Comparison of ENCODE assay signal across 9 mouse cellular contexts in the genomic region with DNA sequence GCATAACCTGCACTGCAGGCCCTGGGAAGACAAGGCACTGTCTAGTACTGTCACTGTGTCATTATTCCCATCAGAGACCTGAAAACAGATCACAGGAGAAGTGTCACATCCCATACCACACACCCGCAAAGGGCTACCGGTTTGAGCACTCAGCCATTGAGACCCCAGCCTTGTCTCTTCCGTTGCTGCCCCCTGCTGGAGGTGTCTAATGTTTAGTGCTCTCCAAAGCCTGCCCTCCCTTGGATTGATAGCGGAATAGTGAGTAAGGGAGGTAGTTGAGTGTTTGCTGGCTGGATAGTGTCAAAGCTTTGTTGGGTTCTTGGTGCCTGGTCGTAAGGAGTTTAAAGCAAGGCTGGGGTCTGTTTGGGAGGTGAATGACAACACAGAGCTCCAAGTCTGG.
A peak's percentile ranks its signal among the peaks of the same experiment; 100 is the strongest.
DNase-seq lines count a peak whose midpoint lies in the region; ATAC-seq and TF ChIP-seq lines count a peak whose summit lies in the region.
"Had no signal": no experiment of that assay in that cellular context is flagged by ENCODE, and none has a peak within 500 bp of the region (broad histone marks: within the 10 kb centered on the region; RNA-seq: fewer than 3 reads in every experiment).

No protein-coding gene starts in this region.

- no peaks in the 10 kb centered on the region for H3K9me3 ChIP-seq in heart, embryonic 12.5 days (replicated peaks)
- no peaks in the 10 kb centered on the region for H3K9me3 ChIP-seq in lung, postnatal 0 days (ENCODE audit: low read length)
- H3K9me3 ChIP-seq: limb, embryonic 12.5 days had no signal

- no peak for ATAC-seq in heart, embryonic 12.5 days (ENCODE audit: insufficient number of reproducible peaks, low FRiP score)
- no peak for ATAC-seq in lung, postnatal 0 days
- ATAC-seq in erythroid progenitor cell, adult 5-6 weeks (replicated peaks; ENCODE audit: low FRiP score, poor library complexity, severe bottlenecking) = no peak

- no peak for DNase-seq in heart, postnatal 25 days (ENCODE audit: low spot score)
- DNase-seq in B cell, adult 2 months = peak; percentile 52 to 55
- DNase-seq in ZHBTc4 (ENCODE audit: low read depth, low spot score) = peak; percentile 66
- peak; percentile 60 for DNase-seq in kidney, adult 9 months
- peak; percentile 39 for DNase-seq in lung, postnatal 0 days (ENCODE audit: low spot score)
- DNase-seq in cerebellum, adult 11-12 months = no peak

- TF ChIP-seq EP300 in lung, postnatal 0 days (IDR thresholded peaks at IDR 0.05) = no peak

- H3K27ac ChIP-seq in heart, embryonic 12.5 days (ENCODE audit: poor library complexity, severe bottlenecking) = peak overlapping the region; percentile 4; the same call in 1 of the 2 replicates
- H3K27ac ChIP-seq in lung, postnatal 0 days (ENCODE audit: low read length) = peak overlapping the region; percentile 78

- H3K4me1 ChIP-seq in heart, embryonic 12.5 days (replicated peaks) = peaks cover 45% of the 10 kb centered on the region
- H3K4me1 ChIP-seq in lung, postnatal 0 days (ENCODE audit: insufficient read depth, low read depth, low read length) = peaks cover 11% of the 10 kb centered on the region; the same call in 1 of the 2 replicates

- intact Hi-C loops in heart, postnatal 25 days (cut with DNase I) = no loop called here

- no peaks in the 10 kb centered on the region for H3K36me3 ChIP-seq in heart, embryonic 12.5 days
- no peaks in the 10 kb centered on the region for H3K36me3 ChIP-seq in lung, postnatal 0 days (ENCODE audit: insufficient read depth, low read length)
- H3K36me3 ChIP-seq: limb, embryonic 12.5 days had no signal

- no peaks in the 10 kb centered on the region for H3K27me3 ChIP-seq in heart, embryonic 12.5 days (replicated peaks)
- no peaks in the 10 kb centered on the region for H3K27me3 ChIP-seq in lung, postnatal 0 days (replicated peaks; ENCODE audit: insufficient read depth, low read length)

- WGBS in heart, embryonic 12.5 days = 47% methylated on average over 5 of the region's 5 CpGs
- 44% methylated on average over 5 of the region's 5 CpGs for WGBS in lung, postnatal 0 days

- no peak overlapping the region for H3K4me2 ChIP-seq in heart, embryonic 12.5 days
- H3K4me2 ChIP-seq in lung, postnatal 0 days (replicated peaks; ENCODE audit: low read depth, low read length) = no peak overlapping the region
- H3K4me2 ChIP-seq: limb, embryonic 12.5 days had no signal

- peak; percentile 69 for TF ChIP-seq CTCF in lung, postnatal 0 days (IDR thresholded peaks at IDR 0.05)

- no peak overlapping the region for H3K9ac ChIP-seq in heart, embryonic 12.5 days
- H3K9ac ChIP-seq in lung, postnatal 0 days (replicated peaks; ENCODE audit: low read depth) = no peak overlapping the region
- H3K9ac ChIP-seq: limb, embryonic 12.5 days had no signal

- H3K4me3 ChIP-seq in heart, embryonic 12.5 days = no peak overlapping the region
- H3K4me3 ChIP-seq in lung, postnatal 0 days (ENCODE audit: low read depth, low read length) = no peak overlapping the region
- H3K4me3 ChIP-seq: limb, embryonic 12.5 days had no signal

Comparison
In these comparisons a context has a peak if more than half of its experiments do, and no peak if none do; other contexts are left out.
1. DNase-seq: peak in B cell, adult 2 months (2 of 2), ZHBTc4 (single experiment), kidney, adult 9 months (single experiment) and lung, postnatal 0 days (single experiment); none in heart, postnatal 25 days (single experiment) and cerebellum, adult 11-12 months (single experiment).